Mouse (Mus musculus): ENCODE results near the gene Kif16b.

DNA sequence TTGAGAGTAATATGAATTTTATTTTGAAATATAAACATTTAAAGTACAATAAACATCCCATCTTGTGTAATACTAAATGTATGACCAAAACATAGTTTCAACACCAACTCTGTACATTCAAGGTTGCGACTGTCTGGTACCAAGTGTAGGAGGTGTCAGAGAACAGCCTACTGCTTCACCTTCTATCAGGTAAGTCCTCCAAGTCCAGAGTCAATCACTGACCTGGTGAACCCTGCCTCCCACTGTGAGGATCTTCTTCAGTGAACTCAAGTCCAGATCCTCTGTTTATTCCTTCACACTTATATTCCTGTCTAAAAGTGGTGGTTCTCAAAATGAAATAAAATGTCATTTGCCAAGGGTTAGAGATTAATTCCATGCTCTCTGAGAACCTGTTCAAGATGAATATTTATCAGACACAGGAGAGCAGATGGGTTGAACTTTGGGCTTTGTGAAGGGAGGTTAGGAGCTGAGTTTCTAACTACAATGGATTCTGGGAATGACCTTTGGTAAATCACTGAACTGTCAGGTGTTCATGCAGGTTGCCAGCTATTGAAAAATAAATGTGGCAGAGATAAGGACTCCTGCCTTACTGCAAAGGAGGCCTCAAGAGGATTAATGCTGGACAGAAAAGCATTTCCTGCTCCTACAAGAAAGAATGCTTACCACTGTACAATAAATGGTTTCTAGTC, 97.4 kb downstream of the Kif16b start:
- TF ChIP-seq CTCF (IDR thresholded peaks at IDR 0.05; ENCODE audit: low read depth) (no peak), EP300 (optimal IDR thresholded peaks at IDR 0.05) (no peak)
